Mouse (Mus musculus) central nervous system, embryonic 11.5 days (tissue): ENCODE results near the gene Slc29a4. TPM values are rescaled to one million over a fixed set of nuclear protein-coding genes. Genes with fewer than 3 reads are reported as not detected.

ENCODE experiments used
- polyA plus RNA-seq: library from polyadenylated mRNA; depleted of rRNA; stranded (reverse); fragments of >200 nt; gene quantifications from 2 replicates; pipeline ENCODE4 v1.2.3, GENCODE M21; 2012; rRNA removed

Slc29a4 gene
- 26.7 and 30.3 TPM in 2 replicates for polyA plus RNA-seq

GRCm38 (mm10) chr5:142692248-142692647, at the start of gene Slc29a4:
Gene Slc29a4 (plus strand): TSS chr5:142692512.

Other genes with a start within 250 kb of the Slc29a4 start
- 17.3 and 19.7 TPM in 2 replicates for gene Ap5z1, start 228.6 kb upstream of the Slc29a4 start, polyA plus RNA-seq
- gene Papolb, start 162.4 kb upstream of the Slc29a4 start, polyA plus RNA-seq = 0.22 and 0.34 TPM in 2 replicates
- gene Radil, start 141.4 kb upstream of the Slc29a4 start, polyA plus RNA-seq = 4.3 and 4.8 TPM in 2 replicates
- 3.4 and 3.6 TPM in 2 replicates for gene Mmd2, start 83.7 kb upstream of the Slc29a4 start, polyA plus RNA-seq
- gene Wipi2, start 64.8 kb upstream of the Slc29a4 start, polyA plus RNA-seq = 44.2 and 52.7 TPM in 2 replicates
- gene Tnrc18, start 125.2 kb downstream of the Slc29a4 start, polyA plus RNA-seq = 52.4 and 97.8 TPM in 2 replicates
- gene Fbxl18, start 202.9 kb downstream of the Slc29a4 start, polyA plus RNA-seq = 17.6 TPM in 2 replicates
- 3,652 and 4,212 TPM in 2 replicates for gene Actb, start 214.2 kb downstream of the Slc29a4 start, polyA plus RNA-seq